Mouse (Mus musculus) thymus, adult 18-20 months (tissue): ENCODE data around the gene Il34.

Source experiments
- DNase-seq, 2 experiments: peaks; one replicate each; pipeline ENCODE4 v3.0.0; 2022; ENCODE audit warnings: mixed read lengths in 2 of 2

Il34 gene

DNA sequence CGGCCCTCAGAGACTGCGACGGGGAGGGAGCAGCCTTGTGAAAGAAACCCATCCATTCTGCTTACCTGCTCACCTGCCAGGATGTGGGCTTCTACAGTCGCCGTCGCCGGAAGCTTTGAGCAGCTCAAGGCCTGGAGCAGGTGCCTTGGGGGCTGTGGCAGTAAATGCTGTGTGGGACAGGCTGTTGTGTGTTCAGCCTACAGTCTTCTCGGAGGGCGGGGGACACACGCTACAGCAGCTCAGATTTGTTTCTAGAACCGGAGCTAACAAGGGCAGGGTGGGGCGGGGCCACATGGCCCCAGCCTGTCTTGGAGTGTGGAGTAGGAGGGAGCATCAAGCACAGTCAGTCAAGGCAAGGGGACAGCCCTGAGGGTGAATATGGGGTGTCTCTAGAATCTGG lies at the start of gene Il34:
Gene Il34, minus strand, starts transcription at position 256 of the 400 bp plus-strand sequence.
- DNase-seq: peak; percentile 71 to 85

DNA sequence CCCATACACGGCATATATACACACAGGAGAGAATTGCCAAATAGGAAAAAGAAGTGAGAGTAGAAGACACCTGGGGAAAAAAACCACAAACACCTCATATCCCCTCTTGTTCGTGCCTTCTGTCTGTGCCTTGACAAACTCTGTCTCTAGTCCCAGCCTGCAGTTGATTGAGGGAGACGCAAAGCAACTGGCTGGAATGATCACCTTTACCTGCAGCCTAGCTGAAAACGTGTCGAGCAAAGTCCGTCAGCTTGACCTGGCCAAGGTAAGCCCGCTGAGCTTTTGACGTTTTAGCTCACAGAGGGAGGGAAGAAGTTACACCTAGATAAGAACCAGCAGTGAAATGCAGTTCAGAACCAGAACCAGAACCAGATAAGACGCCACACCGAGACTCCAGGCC lies 45.5 kb upstream of the Il34 start:
- DNase-seq: no peak

- DNase-seq: no peak
Measured at GRCm38 (mm10) chr8:110847645-110848495, 42.1 kb upstream of the Il34 start.

DNA sequence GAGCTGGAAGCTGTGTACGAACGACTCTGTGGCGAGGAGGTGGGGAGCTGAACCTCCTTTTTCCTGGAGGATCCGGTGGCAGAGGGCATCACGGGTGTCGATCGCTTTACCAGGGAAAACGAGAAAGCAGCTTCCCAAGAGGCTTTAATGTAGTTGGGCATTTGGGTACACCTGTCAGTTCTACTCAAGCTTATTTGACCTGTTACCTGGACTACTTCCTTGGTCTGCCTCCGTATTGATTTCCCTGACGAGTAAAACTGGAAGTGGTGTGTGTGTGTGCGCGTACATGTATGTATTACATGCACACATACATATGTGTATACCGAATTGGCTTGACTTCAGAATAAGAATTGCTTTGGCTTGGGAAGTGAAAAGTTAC lies 41.4 kb upstream of the Il34 start:
- DNase-seq: no peak

DNA sequence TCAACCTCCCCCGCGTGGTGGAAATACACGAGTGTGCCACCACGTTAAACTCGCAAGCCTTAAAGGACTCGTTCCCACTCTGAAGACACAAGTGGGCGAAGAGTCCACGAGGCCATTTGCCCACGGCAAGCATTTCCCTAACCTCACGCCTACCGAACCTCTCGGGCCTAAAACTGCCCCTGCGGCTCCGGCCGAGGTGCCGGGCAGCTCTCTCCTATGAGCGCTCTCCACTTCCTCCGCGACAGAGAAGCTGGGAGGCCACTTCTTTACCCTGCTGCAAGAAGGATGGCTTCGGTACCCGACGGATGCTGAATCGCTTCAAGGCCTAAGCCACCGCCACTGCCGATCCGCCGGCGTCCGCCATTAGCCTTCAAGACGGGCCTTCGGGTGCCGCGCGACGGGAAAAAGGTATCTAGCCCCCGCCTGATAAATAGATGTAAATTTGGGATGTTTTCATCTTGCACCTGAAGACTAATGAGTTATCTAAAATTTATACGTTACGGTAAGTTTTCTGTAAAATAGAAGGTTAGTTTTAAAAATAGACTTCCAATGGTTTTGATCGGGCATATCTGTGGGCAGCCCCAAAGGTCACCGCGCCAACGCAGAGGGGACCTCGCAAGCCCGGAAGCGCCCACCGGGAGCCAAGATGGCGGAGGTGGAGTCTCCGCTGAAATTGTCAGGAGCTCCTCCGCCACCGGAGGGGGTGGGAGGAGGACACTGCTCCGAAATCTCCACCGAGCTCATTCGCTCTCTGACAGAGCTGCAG lies 40.9 kb upstream of the Il34 start, which contains the start of the genes Cog4 and Sf3b3:
Gene Cog4, plus strand, starts transcription at position 196 of the 766 bp plus-strand sequence.
Gene Sf3b3, minus strand, starts transcription at position 383 of the 766 bp plus-strand sequence.
- DNase-seq: peak; percentile 64 to 78

DNA sequence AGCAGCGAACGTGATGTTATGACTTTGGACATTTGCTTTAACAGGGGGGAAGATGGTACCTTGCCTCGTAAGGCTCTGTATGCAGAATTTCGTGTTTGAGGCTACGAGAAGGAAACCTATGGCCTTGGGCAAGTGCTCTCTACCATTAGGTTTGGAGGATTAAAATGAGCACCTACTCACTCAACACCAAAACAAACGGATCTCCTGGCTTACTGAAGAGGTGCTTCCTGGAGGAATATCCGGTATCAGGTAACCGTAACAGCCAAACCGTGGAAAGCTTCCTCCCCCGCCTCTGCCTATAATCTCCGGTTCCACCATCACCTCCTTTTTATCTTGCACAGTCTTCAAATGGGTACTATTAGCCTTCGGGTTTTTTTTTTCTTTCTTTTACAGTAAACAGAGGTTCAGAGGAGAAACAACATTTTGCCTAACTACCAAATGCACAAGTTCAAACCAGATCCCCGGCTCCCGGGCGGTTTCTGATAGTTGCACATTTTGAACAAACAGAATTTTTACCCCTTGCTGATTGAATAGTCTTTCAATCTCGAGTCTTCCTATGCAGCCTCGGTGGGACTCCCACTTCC lies 40.2 kb upstream of the Il34 start:
- peak in 1 of 2 experiments; percentile 8 for DNase-seq

- no peak for DNase-seq
Measured at GRCm38 (mm10) chr8:110844941-110845340, 39.2 kb upstream of the Il34 start.

GRCm38 (mm10) chr8:110843207-110843606 lies 37.5 kb upstream of the Il34 start:
- no peak for DNase-seq

DNA sequence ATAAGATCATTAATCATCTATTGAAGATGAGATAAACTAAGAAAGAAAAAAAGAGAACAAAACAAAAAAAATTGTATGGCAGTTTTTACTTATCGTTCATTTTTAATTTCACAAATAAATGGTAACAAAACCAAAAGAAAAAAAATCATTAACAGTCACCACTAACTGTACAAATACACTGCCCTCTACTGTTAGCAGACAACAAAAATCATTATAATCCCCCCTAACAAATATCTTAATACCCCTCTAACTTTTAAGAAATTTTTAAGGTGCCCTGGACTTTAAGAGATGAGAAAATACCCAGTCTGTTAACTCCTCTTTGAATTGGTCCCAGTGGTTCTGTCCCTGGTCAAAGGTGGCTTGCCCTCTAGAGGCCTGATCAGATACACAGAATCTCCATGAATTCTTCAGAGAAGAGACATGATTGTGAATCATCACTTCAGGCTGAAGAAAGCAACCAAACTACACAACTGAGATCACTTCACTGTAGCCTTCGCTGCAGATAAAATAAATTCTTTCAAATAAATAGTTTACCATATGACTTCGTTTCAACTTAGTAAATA lies 36.4 kb upstream of the Il34 start:
- DNase-seq: no peak

DNA sequence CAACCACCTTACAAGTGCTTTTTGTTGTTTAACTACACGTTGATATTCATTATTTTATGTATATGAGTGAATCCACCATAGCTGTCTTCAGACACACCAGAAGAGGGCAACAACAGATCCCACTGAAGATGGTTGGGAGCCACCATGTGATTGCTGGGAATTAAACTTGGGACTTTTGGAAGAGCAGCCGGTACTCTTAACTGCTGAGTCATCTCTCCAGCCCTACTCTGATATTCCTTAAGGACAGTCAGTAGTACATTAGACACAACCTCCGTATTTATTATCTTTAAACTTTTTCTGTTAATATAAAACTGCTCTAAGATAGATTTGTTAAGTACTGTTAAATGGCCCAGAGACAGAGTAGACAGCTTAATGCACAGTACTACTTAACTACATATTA lies 26.2 kb upstream of the Il34 start:
- no peak for DNase-seq

DNA sequence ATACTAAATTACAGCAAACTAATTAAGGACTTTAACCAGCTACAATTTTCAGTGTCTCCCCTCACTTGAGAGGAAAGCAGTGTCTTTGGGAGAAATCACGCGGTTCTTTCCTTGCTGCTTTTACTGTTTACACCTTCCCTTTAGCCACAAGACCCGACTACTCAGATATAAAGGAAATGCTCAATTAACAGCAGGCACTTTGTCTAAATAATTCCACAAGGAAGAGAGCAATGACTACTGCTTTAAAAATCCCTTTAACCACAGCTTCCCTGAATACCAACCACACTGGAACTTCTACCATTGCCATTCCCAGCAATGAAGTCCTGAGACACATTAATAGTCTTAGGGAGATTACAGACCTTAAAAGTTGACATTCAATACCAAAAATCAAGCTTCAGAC lies 22.8 kb upstream of the Il34 start:
- DNase-seq: no peak

- DNase-seq: no peak
Measured at GRCm38 (mm10) chr8:110824861-110825260, 19.1 kb upstream of the Il34 start.

DNA sequence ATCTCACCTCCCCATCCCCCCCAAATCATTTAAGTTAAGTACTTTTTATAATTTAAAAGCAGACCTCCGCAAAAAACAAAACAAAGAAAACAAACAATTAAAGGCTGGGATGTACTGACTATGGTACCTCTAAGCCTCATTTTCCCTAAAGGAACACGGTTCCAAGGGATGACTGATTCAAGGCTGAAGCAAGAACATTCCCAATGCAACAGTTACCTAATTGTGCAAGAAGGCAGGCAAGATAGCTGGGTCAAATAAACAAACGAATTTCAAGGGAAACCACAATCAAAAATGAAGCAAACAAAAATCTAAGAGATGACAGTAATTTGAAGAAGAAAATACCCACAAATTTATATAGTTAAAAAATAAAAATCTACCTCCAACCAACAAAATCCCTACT lies 16.2 kb upstream of the Il34 start:
- DNase-seq: no peak

DNA sequence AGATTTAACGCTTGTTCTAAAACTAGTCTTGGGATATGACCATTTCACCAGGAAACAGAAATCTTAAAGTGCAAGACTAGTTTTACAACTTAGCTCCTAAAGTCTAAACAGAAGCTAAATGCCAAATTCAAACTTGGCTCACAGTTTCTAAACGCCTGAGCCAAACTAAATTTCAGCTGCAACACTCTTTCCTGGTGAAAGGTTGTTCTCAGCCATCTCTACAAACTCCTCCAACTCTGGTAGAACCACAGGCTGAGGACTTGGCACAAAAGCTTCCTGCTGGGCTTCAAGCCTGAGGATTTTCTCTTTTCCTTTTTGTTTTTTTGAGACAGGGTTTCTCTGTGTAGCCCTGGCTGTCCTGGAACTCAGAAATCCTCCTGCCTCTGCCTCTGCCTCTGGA lies 14.5 kb upstream of the Il34 start:
- no peak for DNase-seq

- DNase-seq: no peak
Measured at GRCm38 (mm10) chr8:110818593-110818992, 12.9 kb upstream of the Il34 start.

DNA sequence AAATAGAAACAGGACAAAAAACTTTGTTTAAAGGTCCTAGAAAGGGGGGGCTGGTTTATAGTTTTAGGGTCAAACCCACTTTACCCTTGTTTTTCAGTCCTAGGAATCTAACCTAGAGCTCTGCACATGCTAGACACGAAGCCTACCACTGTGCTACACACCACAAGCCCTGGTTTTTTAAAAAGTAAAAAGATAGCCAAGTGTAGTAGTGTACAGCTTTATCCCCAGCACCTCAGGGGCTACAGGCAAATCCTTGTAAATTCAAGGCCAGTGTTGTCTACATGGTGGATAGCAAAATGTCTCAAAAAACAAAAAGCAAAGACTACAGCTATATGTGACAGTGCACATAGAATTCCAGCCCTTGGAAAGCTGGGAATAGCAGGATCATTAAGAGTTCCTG lies 11.3 kb upstream of the Il34 start:
- DNase-seq: no peak

DNA sequence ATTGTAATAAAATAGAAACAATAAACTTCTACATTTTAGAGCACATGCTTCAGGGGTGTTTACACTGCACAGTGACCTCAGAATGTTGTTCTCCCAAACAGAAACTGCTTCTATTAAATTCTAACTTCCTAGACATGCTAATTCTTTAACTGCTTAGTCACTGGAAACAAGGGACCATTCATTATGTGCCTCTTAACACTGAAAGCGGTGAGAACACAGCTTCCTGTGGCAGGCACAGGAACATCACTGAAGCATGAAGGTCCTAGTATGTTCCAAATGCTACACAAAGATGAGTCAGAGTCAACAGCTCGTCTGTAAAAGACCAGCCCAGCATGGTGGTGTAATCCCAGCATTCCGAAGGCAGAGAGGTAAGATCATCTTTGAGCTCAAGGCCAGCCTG lies 9.6 kb upstream of the Il34 start:
- no peak for DNase-seq

DNA sequence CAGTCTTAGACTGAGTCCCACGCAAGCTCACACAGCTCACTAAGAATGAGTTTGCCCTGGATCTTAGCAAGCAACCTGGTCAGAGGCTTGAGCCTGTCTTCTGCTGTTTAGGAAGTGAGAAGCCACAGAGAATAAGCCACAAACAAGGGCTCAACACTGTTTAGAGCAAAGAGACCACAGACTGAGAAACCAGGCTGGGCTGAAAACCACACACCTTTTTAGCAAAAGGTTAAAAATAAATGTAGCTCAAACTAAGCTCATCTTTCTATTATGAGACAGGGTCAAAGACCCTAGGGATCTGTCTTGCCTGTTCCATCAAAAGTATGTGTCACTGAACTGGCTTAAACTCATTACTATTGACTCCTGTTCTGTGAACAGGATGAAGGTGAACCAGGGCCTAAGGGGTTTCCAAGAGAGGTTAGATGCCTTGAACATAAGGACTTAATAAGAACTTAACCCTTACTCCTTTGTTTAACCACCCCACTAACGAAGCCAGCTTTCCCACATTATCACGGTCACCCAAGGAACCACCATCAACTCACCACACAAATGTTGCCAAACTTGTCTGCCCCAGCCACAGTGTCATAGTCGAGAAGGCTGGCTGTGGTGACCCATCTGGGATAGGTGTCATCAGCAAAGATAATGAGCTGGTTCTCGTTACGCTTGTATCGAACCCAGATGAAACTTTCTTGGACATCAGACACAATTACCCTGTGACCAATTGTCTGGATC lies 7.5 kb upstream of the Il34 start:
- no peak for DNase-seq

DNA sequence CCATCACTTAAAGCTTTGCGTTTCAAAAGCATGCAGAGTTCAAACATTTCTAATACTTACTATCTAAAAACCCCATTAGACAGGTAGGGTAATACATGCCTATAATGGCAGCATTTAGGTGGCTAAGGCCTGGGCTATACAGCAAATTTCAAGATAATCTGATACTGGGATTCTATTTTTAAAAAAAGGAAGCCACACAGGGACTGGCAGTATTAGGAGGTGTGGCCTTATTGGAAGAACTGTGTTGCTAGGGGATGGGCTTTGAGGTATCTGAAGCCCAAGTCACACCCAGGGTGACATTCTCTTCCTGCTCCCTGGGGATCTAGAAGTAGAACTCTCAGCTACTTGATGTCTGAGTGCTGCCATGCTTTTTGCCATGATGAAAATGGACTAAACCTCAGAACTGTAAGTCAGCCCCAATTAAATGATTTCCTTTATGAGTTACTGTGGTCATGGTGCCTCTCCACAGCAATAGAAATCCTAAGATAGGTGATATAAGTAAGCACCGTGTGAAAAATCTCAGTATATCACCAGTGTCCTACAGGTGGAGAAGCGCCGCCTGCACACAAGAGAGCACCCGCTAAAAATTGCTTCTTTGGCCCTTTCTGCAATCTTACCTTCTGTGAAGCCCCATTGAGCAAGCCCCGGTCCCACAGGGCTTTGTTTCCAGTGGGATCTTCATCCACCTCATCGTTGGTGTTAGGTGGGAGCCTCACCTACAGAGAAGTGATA lies 6.8 kb upstream of the Il34 start:
- no peak for DNase-seq

DNA sequence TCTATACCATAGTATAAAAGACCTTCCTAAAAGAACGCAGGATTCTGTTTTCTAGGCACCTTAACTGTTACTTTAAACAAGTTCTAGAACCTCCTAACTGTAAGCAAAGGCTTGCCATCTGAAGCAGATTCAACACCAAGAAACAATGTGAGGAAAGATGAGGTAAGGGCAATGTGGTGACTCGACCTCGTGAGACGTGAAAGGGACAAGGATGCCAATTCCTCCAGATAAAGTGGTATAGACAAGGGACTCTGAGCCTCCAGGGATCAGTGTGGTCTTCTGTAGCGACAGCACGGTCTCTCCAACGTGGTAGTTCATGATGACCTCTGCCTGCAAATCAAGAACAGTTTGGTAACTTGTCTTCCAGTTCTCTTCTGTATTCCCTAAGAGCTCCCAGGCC lies 6.1 kb upstream of the Il34 start:
- no peak for DNase-seq

GRCm38 (mm10) chr8:110811116-110811515 lies 5.4 kb upstream of the Il34 start:
- DNase-seq: no peak
